Mouse (Mus musculus) layer of hippocampus, adult 8-10 months (tissue): ENCODE results near the gene Tbx10. TPM values are rescaled to one million over a fixed set of nuclear protein-coding genes. Genes with fewer than 3 reads are reported as not detected.
"Not testable (repeated sequence)": the region's sequence is repeated elsewhere in the genome, so short reads cannot be mapped to it uniquely, and the experiment has no call there.

Experiments
- DNase-seq, 2 experiments: peaks; one replicate each; pipeline ENCODE4 v3.0.0; 2022; ENCODE audit warnings: low spot score in 2 of 2
- total RNA-seq, 4 experiments: library from RNA; stranded (reverse); gene quantifications; 2 replicates each; pipeline ENCODE4 v1.2.4; 2022

The Tbx10 gene
- not detected for total RNA-seq

GRCm38 (mm10) chr19:3992416-3992815 is at the start of gene Tbx10:
Tbx10 (plus strand) TSS chr19:3992752.
- no peak for DNase-seq

DNA sequence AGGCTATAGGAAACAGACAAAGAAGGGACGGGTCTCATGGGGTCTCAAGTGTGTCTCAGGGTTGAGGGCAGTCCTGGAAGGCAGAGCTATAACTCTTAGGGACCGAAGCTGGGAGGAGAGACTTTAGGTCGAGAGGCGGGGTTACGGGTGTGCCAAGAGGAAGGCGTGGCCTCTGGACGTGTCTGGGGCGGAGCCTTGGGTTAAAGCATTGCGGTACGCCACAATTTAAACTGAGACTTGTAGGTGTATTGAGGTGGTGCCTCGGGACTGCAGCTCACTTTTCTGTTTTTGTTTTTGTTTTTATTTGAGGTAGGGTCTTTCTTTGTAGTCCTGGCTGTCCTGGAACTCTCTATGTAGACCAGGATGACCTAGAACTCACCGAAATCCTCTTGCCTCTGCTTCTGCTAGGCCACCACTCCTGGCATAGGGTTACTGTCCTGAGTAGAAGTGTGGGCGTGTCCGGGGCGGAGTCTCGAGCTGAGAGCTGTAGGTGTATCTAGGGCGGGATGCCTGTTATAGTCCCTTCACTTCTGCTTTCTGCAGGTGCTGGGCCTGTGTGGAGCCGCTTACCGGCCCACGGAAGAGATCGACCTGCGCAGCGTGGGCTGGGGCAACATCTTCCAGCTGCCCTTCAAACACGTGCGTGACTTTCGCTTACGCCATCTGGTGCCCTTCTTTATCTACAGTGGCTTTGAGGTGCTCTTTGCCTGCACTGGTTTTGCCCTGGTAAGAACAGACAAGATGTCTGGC is 49.4 kb upstream of the Tbx10 start:
- DNase-seq = no peak

- DNase-seq = no peak
Measured at GRCm38 (mm10) chr19:3945872-3946564, 46.5 kb upstream of the Tbx10 start.

- peak in 1 of 2 experiments; percentile 66 for DNase-seq
Measured at GRCm38 (mm10) chr19:3946715-3947114, 45.8 kb upstream of the Tbx10 start.

GRCm38 (mm10) chr19:3947813-3948212 is 44.7 kb upstream of the Tbx10 start:
- DNase-seq = no peak

GRCm38 (mm10) chr19:3948546-3948945 is 44.0 kb upstream of the Tbx10 start:
- no peak for DNase-seq

DNA sequence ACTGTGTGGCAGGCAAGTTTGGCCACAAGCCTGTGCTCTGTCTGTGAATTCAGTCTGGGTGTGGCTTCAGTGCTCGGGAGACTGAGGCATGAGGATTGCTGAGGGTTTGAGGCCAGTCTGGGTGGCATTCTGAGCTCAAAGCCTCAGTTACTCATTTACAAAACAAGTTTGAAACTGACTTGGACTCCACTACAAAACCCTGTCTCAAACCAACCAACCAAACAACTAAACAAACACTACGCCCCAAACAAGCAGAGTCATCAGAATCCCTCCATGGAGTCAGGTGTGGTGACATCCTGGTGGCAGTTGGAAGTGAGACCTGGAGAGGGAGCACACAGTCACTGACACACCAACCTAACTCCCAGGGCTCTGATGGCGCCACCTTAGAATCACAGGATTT is 42.2 kb upstream of the Tbx10 start:
- no peak for DNase-seq

GRCm38 (mm10) chr19:3951461-3951860 is 41.1 kb upstream of the Tbx10 start:
- DNase-seq = no peak

GRCm38 (mm10) chr19:3952099-3952498 is 40.5 kb upstream of the Tbx10 start:
- DNase-seq = no peak

DNA sequence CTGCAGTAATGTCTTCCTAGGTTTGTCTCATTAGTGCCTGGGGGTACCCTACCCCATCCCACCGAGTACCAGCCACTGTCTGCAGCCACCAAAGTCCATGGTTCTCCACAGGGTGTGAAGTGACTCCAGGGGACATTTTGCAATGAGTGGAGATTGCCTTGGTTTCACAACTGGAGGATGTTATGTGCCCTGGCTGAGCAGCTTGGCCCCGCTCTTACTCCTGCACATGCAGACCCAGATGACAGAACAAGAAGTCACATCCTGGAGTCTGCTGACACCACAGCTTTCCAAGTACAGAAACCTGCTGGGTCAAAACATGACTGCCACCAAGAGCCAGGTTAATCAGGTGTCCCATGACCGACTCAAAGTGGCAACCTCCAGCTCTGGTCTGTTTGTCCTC is 37.5 kb upstream of the Tbx10 start:
- no peak for DNase-seq

DNA sequence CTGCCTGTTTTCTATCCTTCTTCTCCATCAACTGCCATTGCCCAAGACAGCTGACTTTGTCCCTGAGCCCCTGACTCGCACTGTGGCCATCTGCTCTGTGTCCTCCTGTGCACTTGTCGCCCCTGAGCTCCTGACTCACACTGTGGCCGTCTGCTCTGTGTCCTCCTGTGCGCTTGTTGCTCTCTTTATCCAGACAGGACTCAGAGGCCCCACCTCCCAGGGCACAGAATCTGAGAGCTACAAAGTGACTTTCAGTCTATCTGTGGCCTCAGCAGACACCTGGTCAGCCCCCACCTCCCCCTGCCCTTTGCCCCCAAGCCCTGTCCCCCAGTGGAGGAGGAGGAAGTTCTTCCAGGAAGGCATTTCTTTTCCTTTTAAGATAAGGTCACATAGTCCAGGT is 36.7 kb upstream of the Tbx10 start:
- no peak for DNase-seq

DNA sequence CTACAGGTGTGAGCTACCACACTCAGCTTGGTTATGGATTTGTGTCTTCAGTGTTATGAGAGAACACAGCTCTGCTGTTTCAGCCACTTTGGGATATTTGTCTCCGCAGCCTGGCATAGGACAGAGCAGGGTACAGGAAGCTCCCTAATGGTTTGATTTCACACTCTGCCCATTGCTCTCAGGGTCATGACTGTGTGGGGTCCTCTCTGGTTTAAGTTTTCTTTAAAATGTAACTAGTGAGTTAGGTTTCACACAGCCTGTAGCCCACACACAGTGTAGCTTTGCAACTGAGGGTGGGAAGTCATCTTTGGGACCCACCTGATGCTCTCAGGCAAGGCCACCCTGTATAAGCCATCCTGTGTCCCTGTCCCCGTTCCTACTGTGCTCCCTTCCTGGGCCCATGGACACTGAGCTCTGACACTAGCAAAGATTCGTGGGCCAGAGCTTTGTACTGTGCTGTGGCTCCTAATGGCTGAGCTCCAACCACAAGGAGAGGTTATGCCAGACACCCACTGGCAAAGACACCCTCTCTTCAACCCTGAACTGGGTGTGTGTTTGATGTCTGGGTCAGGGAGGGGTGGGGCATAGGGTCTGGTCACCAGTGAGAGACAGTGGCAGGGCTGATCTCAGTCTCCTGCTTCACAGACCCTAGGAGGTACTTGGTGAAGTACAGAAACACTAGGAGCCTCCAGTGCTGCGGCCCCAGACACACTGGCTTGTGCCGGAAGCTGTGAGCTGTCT is 35.1 kb upstream of the Tbx10 start:
- not testable (repeated sequence) for DNase-seq

DNA sequence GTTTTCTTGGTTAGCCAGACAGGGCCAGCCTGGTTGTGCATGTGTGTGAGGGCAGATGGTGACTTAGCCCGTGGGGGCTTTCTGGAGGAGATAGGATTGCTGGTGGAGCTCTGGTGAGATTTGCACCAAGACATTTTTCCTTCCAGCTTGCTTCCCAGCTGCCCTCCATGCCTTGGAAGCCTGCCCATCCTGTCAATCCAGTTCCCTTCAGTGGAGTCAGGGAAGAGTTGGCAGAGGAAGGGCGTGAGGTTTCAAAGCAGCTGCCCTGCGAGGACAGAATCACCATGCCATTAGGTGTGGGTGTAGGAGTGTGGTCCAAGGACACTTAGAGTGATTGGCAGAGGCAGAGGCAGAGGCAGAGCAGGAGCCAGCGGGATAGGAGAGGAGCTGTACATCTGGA is 34.1 kb upstream of the Tbx10 start, which contains the start of gene Aldh3b3:
Gene Aldh3b3 (plus strand): TSS at position 176 of the 400 bp plus-strand sequence.
- no peak for DNase-seq

DNA sequence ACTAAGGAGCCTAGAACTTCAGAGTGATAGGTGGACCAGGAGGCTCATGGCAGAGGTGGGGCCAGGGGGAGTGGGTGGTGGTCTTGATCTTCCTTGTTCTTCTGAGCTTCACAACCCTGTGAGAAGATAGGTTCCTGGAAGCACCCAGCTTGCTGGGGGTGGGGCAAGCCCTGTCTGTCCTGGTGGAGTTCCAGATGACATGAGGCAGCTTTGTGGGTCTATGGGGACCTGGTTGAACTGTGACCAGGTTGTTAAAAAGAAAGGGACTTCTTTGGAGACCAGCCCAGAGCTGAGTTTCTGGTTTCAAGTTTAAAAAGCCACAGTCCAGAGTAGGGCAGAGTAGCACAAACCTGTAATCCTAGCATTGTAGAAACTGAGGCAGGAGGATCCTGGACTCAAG is 33.5 kb upstream of the Tbx10 start:
- no peak for DNase-seq

GRCm38 (mm10) chr19:3960211-3960610 is 32.3 kb upstream of the Tbx10 start:
- no peak for DNase-seq

DNA sequence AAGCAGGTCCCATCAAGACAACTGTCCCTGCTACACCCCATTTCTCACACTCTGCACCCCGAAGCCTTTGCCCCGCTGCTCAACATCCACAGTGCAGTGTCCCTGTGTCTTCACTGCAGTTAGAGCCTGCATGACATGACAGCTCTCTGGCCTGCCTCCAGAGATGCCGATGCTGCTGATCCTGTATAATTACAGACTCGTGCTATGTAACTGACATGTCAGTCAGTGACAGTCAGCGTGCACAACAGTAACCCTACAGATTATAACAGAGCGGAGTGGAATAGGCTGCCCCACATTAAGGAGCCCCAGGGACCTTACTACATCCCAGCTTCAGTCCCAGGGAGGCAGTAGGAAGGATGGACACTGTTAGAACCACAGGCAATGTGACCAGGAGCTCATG is 30.7 kb upstream of the Tbx10 start:
- not testable (repeated sequence) for DNase-seq

GRCm38 (mm10) chr19:3962469-3962868 is 30.1 kb upstream of the Tbx10 start:
- DNase-seq = no peak

DNA sequence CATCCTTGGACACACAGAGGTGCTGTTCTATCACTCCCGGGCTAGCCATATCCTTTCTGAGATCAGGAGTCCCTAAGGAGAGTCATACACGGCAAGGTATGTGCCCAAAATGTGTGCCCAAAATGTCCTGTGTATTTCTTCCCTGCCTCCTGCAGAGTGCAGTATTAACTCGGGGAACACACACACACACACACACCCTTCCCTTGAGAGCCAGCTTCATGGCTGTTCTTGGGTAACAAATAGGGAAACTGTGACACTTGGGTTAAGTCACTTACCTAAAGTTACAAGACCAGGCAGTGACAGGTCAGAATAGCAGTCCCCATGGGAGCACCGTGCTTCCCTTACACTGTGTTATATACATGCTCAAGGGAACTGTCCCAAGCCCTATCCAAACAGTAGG is 28.5 kb upstream of the Tbx10 start:
- DNase-seq = no peak

DNA sequence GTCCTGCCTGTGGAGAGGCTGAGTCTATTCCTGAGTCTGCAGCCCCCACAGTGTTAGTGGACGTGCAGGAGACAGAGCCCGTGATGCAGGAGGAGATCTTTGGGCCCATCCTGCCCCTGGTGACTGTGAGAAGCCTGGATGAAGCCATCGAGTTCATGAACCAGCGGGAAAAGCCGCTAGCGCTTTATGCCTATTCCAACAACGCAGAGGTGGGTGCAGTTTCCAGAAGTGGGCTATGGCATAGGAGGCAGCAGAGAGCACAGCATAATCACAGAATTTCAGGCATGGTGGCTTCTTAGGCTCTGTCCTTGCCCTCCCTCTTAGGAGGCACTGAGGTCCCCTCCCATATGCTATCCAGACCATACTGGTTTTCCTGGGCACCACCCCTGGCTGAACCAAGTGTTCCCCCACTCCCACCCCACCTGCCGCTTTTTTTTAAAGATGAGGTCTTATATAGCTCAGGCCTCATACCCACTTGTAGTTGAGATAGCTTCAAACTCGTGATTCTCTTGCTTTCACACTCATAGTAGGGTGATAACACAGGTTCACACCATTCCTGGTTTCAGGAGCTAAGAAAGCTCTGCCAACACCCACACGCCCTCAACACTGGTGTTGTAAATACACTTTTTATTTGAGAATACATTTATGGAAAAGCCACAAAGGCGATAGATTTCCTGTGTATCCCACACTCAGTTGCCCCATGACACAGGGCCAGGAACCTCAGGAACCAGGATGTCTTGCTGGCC is 26.0 kb upstream of the Tbx10 start:
- no peak for DNase-seq

- no peak for DNase-seq
Measured at GRCm38 (mm10) chr19:3967258-3967657, 25.3 kb upstream of the Tbx10 start.

- no peak for DNase-seq
Measured at GRCm38 (mm10) chr19:3972229-3972628, 20.3 kb upstream of the Tbx10 start, which contains the start of gene Aldh3b2. Aldh3b2 (plus strand) TSS chr19:3972328.
